Mouse (Mus musculus) thymus, postnatal 4 days (tissue): ENCODE measurements around the gene Trem3.
A peak's percentile ranks its signal among the peaks of the same experiment; 100 is the strongest.

Source experiments
- DNase-seq: peaks from one replicate; pipeline ENCODE4 v3.0.0; 2021

The Trem3 gene

DNA sequence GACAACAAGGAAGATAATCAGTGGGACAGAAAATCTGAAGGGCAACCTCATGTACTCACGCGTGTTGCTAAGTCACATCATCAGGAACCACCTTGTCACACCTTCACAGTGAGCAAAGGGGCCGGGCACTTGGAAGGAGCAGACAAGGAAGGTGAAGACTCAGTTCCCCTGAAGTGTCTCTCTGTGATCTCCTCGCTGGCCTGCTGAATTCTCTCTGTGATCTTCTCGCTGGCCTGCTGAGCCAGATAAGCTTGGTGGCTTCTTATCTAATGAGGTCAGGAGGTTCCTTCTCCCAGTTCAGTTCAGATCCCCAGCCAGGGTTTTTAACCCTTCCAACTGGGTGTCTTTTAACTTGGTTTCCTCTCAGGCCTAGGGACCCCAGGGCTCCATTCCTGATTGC, 24.6 kb downstream of the Trem3 start:
- no peak for DNase-seq

DNA sequence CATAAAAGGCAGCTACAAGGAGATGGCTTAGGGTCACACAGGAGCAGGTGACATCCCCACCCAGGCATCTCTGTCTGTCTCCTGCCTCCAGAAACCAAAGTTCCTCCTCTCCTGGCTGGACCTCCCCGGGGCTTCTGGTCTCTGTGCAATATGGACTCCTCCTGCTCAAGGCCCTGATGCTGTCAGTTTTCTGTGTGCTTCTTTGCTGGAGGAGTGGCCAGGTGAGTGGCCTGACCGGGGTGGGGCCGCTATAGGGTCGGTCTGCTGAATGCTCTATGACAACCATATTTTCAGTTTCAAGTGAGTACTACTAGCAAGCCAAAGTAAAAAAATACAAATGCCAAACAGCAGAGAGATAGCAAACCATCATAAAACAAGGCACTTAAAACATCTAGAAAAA, 25.0 kb downstream of the Trem3 start:
- DNase-seq: no peak

- no peak for DNase-seq
Observed at GRCm38 (mm10) chr17:48274098-48274497, 26.5 kb downstream of the Trem3 start.

DNA sequence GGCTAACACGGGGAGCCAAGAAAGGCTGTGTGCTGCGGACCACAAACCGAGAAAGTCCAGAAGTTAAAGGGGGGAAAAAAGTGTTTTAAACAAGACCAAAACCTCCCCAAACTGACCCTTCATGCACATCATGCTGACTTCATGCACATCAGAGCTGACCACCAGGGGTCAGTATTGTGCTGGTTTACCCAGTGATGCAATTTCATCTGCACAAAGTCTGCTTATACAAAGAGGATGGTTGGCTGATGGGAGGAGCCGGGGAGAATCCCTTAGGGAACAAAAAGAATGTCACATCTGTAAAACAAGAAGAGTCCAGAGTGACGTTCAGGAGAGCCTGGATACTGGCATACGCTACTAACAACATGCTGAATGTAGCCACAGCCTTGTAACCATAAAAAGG, 27.3 kb downstream of the Trem3 start:
- peak; percentile 92 for DNase-seq

DNA sequence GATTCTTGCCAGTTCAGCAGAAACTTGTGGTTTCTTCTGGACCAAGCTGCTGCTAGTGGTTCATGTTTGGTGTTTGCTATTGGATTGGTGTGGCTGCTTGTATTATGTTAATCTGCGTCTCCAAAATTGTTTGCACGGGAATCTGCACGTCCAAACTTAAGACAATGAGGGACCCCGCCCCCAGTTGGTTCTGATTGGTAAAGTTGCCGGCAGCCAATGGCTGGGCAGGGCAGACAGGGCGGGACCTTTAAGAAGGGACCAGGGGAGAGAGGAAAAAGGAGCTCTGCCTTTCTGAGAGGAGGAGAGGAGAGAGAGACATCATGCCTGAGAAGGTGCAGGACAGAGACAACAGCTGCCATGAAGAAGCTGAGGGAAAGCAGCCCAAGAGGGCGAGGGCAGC, 28.2 kb downstream of the Trem3 start:
- no peak for DNase-seq

DNA sequence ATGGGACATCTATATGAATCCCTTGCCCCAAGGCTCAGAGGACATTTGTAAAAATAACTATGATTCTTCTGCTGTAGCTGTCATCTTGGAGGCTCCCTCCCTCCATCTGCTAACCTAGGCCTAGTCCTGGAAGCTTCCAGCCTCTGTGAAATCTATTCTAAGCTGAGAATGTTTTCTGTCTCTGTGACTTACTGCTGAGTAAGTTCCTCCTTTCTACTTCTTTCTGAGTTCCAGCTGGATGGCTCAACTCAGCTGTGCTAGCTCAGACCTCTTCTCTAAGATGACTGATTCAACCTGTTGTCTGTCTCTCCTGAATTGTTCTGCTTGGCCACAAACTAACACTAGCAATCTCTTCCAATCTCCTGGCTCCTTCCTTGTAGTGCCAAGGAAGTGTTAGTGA, 30.8 kb downstream of the Trem3 start:
- DNase-seq: no peak

DNA sequence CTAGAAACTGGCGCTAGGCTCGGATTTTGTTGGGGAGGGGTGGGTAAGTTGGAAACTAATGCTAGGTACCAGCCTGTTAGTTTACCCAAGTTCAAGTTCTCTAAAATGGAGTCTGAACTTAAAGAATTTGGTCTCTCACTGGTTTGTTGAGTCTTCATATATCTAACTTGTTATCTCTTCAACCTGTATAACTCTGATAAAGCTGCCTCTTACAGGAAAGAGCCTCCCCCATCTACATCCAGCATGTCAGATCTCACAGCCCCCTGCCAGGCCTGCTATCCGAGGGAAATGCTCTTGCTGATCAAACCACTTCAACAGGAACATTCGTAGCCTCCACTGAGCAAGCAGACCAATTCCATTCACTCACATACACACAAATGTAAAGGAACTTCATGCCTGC, 31.4 kb downstream of the Trem3 start:
- no peak for DNase-seq

DNA sequence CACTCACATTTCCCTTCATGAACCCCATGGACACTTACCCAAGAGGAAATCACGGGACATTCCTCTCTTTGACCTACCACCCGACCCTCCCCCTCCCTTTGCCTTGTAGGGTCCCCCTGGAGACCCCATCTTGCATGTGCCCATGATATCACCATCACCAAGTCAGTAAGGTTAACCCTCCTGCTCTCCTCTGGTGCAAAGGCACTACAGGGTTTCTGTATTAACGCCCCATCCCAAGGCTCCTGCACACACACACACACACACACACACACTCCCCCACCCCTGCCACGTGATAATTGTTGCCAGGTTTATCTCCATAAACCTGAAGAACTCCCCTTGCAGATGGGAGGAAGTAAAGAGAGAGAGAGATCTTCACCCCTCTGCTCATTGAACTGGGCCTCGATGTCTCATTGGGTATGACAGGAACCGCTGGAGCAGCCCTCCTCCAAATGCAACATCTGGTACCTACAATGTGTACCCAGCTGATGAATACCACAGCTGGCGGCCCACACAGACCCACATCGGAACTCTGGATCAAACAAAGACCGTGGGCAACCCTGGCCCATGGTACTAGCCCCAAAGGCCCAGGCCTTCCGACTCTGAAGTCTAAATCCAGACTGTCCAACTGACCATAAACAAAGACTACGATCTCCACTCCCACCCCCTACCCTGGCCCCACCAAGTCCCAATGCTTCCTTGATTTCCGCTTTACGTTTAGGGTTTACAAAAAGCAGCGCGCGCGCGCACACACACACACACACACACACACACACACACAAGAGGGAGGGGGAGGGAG, 33.6 kb downstream of the Trem3 start:
- DNase-seq: peak; percentile 41

DNA sequence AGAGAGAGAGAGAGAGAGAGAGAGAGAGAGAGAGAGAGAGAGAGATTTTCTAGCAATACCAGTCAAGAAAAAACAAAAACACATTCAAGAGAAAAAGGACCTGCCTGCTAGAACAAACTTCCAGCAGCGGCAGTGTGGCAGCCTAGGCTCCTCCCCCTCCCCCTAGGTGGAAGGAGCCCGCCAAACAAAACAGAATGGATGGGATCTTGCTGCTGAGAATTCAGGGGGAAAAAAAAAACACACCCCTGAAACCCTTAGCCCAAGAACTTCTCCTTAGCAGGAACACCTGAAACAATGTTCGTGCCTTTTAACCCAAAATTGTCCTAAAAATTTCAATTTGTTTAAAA, 34.1 kb downstream of the Trem3 start:
- DNase-seq: peak; percentile 57

- no peak for DNase-seq
Observed at GRCm38 (mm10) chr17:48286765-48287164, 39.2 kb downstream of the Trem3 start.

GRCm38 (mm10) chr17:48287276-48287675, 39.7 kb downstream of the Trem3 start:
- DNase-seq: peak; percentile 77

DNA sequence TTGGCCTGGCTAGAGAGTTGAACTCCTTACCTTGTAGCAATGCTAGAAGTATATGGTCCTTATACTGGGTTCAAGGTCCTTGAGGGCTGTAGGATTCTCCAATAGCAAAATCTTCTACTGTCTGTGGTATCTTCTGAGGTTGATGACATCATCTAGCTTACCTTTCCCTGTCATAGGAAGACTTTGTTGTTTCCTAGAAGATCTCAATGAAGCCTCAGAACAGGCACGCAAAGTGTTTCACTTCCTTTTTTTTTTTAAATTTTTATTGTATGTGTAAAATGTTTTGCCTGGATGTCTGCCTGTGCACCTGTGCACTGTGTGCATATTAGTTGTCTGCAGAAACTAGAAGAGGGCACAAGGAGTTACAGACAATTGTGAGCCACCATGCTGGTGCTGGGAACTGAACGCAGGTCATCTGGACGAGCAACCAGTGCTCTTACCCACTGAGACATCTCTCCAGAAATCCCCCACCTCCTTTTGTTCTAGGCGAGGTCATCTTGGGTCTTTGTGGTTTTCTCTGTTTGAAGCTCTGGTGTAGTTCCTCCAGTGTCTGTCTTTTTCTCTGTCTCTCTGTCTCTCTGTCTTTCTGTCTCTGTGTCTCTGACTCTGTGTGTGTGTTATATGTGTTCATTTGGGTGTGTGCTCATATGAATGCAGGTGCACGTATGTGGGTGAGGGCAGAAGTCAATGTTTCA, 46.1 kb downstream of the Trem3 start:
- DNase-seq: no peak

DNA sequence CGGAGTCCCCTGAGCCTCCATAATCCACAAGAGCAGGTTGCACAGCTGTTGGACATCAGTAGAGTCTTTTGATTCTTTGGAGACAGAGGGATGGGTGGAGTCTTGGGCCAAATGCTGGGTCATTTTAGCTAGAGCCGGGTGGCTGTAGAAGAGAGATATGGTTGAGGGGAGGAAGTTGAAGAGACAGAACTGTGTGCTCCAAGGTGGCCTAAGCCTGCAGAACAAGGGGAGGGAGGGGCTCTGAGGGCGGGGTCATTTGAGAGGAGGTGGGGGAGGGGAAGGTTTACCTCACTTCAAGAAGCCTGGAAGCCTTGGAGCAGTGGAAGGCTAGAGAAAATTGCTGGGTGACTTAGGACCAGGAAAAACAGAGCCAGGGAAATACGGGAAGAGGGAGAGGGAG, 51.6 kb downstream of the Trem3 start, which contains the start of gene Treml2:
TSS of gene Treml2 (plus strand) at position 296 of the 400 bp plus-strand sequence.
- DNase-seq: peak; percentile 32

- no peak for DNase-seq
Observed at GRCm38 (mm10) chr17:48299756-48300155, 52.2 kb downstream of the Trem3 start.

DNA sequence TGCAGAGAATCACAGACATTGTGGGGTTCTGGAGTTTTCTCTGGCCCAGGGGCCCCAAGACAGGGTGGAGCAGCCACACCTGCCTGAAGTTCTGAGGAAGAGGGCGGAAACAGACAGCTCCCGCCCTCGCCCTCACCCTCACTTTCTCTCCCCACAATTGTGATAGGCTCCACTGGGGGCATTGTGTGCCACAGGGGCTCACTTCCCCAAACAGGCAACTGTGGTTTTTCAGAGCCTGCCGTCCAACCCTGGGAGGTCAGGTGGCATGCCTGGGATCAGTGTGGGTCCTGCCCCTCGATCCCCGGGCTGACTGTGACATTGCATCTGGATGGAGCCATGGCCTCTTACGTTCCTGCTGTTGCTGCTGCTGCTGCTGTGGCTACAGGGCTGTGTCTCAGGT, 52.6 kb downstream of the Trem3 start:
- peak; percentile 79 for DNase-seq

GRCm38 (mm10) chr17:48300861-48301260, 53.3 kb downstream of the Trem3 start:
- DNase-seq: peak; percentile 65

- DNase-seq: no peak
Observed at GRCm38 (mm10) chr17:48301792-48302191, 54.2 kb downstream of the Trem3 start.
